Mouse (Mus musculus) gastrocnemius, adult 8-10 months (tissue): ENCODE results near the gene Fbxo40. TPM values are rescaled to one million over a fixed set of nuclear protein-coding genes. Genes with fewer than 3 reads are reported as not detected.

ENCODE experiments used
- DNase-seq, 2 experiments: peaks; one replicate each; pipeline ENCODE4 v3.0.0; 2022; ENCODE audit warnings: low spot score in 2 of 2
- total RNA-seq, 4 experiments: library from RNA; stranded (reverse); gene quantifications; 2 replicates each; pipeline ENCODE4 v1.2.4; 2022

Gene Fbxo40
- total RNA-seq, 4 experiments from 2014 or later: 312 to 390 (median 343) TPM

GRCm38 (mm10) chr16:36924312-36924711 lies 66.0 kb downstream of the Fbxo40 start:
- no peak for DNase-seq

- DNase-seq: no peak
These were observed 68.3 kb downstream of the Fbxo40 start for GRCm38 (mm10) chr16:36921980-36922379.

GRCm38 (mm10) chr16:36921067-36921613 lies 69.1 kb downstream of the Fbxo40 start:
- no peak for DNase-seq

GRCm38 (mm10) chr16:36920410-36920809 lies 69.9 kb downstream of the Fbxo40 start:
- DNase-seq: no peak

- no peak for DNase-seq
These were observed 71.8 kb downstream of the Fbxo40 start for GRCm38 (mm10) chr16:36918505-36918904.

- DNase-seq: no peak
These were observed 76.1 kb downstream of the Fbxo40 start for GRCm38 (mm10) chr16:36914195-36914594.

Other genes with a start within 250 kb of the Fbxo40 start
- 1 to 10 TPM in 2 of 4 experiments, under 1 TPM in 2; 0.51 to 2.5 (median 1.5) TPM for gene Slc15a2, start 205.5 kb downstream of the Fbxo40 start, total RNA-seq
- 1 to 10 TPM; 3.9 to 4.9 (median 4.8) TPM for gene Iqcb1, start 162.1 kb downstream of the Fbxo40 start, total RNA-seq
- under 1 TPM in 1 of 4 experiments, not detected in 3; 0.67 TPM for gene Eaf2, start 115.5 kb downstream of the Fbxo40 start, total RNA-seq
- 10 to 100 TPM; 27.1 to 32.0 (median 28.2) TPM for gene Golgb1, start 115.3 kb downstream of the Fbxo40 start, total RNA-seq
- gene Hcls1, start 55.5 kb downstream of the Fbxo40 start, total RNA-seq: 1 to 10 TPM in 3 of 4 experiments, under 1 TPM in 1; 0.89 to 2.0 (median 1.7) TPM
- 1 to 10 TPM in 1 of 4 experiments, under 1 TPM in 3; 0.39 to 1.7 (median 0.52) TPM for gene Polq, start 21.3 kb upstream of the Fbxo40 start, total RNA-seq